Mouse (Mus musculus) mesoderm, embryonic 11.5 days (tissue): ENCODE measurements around the gene Ccdc81.

Source experiments
- DNase-seq: peaks from one replicate; pipeline ENCODE4 v3.0.0-alpha.2; 2012; ENCODE audit warnings: low read depth, low spot score

Ccdc81 gene

DNA sequence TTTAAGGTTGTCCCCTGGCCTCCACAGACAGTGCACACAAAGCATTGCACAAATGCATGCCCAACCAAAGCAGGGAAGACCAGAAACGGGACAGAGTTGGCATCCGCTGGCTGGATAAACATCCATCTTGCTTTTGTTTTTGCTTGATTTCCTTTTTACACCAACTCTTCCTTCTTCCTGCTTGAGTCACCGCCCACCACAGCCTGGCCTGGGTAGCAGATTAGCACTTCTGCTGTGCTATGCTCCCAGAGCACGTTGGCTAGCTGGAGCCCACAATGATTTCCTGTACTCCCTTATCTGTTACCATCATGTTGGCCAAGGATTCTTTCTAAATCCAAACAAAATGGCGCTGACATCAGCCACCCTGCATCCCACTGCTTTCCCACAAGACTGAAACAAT, 36.2 kb downstream of the Ccdc81 start:
- no peak for DNase-seq

DNA sequence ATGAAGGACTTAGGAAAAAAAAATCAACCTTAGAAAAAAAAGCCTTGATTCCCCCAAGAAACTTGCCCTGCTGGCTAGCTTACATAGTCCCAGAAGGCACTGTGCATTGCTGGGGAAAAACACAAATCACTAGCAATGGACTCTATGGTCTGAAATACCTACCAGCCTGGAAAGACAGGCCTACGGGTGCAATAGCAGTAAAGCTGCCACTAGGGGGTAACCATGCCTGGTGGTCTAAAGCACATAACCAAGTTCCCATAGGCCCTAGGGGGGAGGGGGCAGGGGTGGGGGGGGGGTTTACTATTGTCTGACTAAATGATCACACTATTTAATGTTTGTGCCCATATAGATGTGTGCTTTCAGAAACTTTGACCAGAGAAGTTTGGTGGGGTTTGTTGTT, 38.7 kb downstream of the Ccdc81 start:
- no peak for DNase-seq

DNA sequence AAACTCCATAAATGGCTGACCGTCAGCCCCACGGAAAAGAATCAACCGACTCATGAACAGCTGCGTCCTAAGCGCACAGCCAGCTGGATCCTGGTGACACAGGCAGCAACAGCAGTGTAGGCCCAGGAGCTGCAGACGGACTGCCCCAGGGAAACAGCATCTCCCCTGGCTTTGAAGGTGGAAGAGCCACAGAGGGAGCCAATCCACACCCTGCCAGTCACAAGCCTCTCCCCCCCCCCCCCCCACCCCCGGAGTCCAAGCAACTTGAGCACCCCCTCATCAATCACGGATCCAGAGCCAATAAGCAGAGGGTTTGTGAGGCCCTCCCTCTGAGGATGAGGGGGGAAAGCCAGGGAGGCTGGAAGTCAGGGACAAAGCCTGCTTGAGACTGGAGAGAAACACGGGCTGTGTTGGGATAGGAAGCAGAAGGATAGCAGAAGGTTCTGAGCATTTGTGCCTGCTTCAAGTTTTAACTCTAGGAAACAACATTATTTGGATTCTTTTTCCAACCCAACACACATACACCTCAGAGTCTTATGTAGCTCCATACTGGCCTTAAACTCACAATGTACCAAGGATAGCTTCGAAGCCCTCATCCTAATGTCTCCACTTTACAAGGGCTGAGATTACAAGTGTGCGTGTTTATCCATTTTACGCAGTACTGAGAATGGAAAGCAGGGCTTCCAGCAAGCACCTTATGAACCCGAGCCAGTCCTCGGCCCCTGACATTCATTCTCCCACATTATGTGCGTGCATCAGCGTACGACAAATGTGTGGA, 46.8 kb downstream of the Ccdc81 start:
- DNase-seq = peak; percentile 77

DNA sequence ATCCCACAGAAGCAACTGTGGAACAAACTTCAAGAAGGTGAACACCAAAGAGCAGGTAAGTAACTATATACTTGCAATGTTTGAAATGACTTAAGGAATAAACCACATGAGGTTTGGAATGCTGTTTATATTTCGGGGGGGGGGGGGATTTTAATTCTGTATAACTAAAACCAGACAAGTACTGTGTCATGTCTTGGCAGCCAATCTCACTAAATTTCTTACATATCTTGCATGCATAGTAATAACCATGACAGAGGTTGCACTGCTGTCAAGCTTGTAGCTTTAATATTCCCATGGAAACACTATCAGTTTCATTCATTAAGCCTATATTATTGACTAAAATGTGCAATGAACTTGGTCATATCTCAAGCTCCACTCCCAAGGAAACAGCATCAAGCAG, 48.2 kb downstream of the Ccdc81 start:
- DNase-seq = no peak

DNA sequence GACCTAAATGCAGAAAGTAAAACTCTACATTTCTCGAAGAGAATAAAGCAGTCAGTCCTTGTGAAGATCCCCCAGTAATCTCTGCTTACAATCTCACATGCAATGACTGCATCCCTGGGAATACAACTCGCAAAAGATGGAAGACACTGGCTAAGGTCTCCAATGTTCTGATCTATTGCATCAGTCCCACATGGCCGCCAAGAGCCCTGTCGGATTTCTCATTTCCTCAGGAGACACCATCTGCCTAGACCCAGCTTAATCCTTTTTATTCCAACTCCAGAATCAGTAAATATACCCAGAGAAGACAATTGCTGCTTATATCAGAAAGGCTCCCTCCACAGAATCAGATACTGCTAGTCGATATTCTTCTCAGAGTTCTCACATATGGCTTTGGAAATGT, 50.3 kb downstream of the Ccdc81 start:
- DNase-seq = no peak

DNA sequence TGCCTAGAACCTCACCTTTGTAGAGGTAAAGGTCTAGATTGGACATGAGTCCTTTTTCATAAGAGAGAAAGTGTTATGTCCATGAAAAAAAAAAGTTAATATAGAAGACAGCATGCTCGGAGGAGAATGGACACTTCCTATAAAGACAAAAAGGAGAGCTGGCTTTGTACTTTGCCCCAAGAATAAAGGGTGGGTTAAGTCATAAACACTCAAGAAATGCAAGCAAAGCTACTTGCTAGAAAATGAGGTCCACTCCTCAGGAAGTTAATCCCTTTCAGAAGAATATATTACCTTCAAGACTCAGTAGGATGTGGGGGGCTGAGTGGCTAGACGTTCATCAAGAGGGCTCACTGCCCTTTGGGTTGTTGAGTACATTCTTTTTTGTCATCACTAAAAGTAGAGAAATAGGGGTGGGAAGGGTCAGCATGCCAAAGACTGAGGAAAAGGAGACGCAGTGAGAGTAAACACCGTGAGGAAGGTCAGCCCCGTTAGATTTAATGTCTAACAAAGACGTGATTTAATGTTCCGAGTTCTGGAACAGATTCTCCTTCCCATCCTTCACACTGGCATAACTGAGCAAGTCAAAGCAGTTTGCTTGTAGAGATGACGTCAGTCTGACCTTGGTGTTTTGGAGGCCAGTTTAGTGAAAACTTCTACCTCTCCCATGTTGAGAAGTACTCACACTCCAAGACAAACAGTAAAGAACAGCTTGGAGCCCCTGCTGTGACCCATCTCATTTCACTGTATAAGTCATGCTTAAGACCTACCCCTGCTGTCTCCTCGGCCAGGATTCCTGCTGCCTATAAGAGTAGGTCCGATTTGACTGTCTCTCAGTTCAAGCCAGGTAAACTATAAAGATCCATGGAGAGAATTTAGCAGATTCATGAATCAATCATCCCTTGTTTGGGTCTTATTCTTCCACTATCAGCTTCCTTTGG, 51.0 kb downstream of the Ccdc81 start:
- DNase-seq = peak; percentile 39

DNA sequence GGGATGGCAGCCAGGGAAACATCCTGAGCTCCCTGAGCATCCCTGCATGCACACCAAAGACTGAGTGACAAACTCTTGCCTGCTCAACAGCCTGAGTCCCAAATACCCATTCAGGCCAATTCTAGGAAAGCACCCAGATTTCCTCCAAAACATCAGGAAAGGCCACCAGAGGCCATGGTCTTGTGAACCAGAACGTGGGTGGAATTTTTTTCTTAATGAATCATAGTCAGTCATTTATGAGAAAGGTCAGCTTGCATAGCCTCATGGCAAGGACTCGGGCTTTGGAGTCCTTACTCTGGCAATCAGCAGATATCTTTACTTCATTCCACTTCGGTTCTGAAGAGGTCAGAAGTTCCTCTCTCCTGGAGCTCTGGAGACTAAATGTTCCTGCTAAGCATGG, 52.9 kb downstream of the Ccdc81 start:
- no peak for DNase-seq

DNA sequence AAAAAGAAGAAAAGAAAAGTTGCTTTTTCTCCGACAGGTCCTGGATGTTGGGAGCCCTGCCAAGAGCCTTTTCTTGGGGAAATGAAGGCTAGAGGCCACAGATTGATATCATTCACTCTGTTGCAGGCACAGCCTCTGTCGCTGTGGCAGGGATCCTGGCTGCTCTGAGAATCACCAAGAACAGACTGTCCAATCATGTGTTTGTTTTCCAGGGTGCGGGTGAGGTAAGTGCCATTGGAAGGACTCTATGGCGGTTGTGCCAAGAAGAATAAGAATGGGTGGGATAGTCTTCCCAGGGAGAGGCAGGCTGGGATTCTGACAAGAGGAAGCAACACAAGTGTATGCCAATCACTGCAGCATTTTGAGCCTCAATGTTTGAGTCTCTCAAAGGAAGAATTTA, 57.8 kb downstream of the Ccdc81 start:
- no peak for DNase-seq

DNA sequence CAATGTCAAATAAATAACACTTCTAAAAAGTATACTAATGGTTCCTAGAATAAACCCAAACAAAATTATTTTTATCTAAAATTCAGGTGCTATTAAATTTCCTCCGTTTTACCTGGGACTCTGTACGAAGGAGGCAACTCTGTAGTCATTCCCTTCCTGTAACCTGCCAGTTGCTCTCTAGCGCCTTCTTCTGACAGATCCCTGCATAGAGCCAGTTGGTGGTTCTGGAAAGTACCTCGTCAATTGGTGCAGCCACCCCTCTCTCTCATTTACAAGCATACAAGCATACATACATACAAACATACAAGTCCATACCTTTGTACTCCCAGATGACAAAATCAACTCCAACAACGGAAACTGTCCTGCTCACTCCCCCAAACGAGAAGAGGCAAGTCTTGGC, 59.9 kb downstream of the Ccdc81 start:
- DNase-seq = no peak

DNA sequence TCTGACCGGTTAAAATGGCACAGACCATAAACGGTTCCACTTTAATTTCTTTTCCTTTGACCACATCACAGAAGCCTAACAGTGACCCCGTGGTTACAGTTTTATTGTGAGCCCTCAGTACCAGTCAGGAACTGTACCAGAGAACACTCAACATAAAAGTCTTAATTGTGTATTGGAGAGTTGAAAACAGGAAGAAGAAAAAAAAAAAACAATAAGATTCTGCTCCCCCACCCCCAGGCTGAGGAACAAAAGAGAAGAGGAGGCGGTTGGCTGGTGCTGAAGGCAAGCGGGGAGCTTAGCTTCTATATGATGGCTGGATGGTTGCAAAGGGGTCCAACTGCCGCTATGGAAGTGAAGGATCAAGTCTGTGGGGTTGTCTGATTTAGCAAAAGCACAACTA, 60.3 kb downstream of the Ccdc81 start:
- no peak for DNase-seq

DNA sequence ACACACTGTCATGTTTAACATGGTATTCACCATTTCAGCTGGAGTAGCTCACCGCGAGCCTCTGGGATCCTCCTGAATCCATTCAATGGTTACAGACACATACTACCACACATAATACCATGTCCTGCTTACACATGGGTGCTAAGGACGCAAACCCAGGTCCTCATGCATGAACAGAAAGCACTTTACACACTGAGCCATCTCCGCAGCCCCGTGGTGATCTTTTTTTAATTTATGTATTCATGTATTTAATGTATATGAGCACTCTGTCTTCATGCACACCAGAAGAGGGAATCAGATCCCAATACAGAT, 61.1 kb downstream of the Ccdc81 start:
- DNase-seq = no peak

DNA sequence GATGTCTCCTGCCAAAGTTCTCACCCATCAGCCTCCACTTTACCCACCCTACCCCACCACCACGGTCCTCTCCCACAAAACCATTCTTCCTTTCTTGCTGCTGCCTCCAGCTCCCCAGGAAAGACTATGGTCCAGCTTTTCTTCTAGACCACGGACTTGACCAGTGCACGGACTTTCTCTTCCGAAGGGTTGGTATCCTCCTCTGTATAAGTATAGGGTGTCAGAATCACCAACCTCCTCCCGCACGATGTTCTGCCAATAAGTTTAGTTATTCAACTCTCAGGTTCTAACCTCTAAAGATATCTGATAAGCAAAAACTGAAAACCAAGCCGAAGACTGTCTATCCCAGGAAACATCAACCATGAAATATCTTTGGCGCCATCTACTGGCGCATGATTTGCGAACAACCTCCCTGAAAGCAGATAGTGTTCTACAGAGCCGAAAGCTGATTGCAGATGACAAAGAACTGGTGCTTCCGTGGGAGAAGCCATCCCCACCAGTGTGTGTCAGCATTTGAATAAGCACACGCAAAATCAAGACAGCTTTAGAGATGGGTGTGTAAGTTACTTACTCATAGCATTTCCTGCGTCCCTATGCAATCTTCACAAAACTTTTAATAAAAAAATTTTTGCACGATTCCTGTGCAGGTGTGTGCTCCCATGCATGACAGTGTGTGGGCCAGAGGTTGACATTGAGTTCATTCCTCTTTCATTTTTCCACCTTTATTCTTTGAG, 61.6 kb downstream of the Ccdc81 start:
- DNase-seq = peak; percentile 92

DNA sequence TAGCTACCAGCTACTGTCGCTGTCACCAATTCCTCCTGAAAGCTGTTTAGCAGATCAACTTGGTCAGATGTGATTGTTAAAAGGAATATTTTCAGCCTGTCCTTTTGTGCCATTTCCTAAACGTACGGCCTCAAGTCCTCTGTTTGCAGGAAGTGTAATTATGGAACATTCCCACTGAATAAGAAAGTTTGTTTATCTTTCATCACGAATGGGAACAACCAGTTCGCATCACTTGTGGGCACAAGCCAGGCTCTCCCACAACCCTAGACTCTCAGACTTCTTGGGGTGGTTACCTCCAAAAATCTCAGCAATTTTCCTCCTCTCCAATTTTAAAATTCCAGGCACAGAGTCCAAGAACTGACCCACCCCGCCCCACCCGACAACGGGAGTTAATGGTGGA, 63.7 kb downstream of the Ccdc81 start:
- DNase-seq = no peak

DNA sequence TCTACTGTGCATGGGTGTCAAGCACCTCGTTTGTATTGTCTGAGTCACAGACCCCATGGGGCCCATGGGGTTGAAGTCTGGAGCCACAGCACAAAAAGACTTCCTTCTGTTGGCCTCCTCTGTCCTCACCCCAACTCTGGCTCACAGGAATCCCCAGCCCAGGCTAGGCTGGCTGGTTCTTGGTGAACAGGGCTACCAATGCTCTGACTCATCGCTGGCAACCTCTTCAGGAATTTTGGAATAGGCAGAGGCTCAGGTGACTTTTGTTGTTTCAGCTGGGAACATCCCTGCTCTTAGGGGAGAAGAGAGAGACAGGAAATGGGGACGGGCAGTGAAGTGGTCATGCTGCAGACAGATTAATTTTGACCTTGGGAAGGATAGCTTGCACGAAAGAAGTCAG, 65.6 kb downstream of the Ccdc81 start:
- DNase-seq = no peak

DNA sequence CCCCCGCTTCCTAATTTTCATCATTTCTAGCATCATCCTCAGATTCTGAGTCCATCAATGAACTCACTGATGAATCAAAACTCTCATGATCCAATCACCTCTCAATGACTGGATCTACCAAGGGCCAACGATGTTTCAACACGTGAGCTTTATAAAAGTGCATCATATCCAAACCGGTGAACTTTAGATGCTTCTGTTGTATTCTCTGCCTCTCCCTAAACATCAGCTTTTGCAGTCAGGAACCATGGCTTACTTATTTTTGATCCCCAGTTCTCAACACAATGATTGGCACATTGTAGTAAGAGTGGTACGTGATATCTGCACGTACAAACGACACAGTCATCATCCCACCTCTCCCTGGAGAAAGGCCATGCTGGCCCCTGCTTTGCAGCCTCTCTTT, 66.8 kb downstream of the Ccdc81 start:
- no peak for DNase-seq

DNA sequence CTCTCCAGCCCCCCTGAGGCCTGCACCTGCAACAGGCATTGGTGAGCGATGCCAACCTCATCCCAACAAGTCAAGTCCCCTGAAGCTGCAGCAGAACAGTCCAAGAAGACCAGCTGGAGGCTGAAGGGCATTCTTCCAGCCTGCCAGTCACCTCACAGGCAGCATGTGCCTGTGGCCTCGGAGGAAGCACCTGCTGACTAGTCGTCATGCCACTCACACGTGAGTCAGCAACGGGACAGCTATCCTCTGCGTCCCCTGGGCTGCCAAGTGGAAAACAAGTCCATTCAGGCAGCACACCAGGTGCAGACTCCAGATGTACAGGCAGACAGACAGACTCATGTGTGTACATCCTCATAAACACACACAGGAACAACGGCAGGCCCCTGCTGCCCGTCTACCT, 67.9 kb downstream of the Ccdc81 start:
- no peak for DNase-seq

DNA sequence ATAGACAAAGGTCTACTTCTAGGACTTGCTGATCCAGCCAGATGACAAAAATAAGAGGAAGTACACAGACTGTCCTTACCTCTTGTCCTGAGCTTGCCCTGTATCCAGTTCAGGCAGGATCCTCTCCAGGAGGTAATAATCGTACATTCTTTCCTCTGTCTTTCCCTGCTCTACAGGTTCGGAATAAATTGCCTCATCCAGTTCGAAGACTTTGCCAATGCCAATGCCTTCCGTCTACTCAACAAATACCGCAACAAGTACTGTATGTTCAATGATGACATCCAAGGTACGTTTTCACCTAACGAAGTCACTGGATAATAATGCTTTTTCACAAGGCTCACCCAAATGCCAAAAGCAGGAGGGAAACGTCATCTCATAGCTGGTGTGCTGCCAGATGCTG, 69.9 kb downstream of the Ccdc81 start:
- DNase-seq = no peak

DNA sequence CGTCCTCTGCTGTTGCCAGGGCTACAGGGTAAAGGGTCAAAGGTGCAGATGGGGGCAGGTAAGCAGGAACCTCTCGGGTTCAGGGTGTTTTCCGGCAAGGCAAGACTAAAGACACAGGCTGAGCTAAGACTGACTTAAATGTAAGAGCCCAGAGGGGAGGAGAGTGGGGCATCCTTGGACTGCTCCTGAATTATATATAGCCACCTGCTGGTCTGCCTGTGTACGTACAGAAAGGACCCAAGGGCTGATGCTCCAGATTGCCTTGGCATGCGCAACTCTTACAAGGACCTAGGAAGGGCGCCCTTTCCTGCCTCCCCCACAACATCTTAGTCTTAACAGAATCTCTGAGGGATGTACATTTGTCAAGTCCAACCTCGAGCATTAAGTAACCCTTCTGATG, 74.2 kb downstream of the Ccdc81 start:
- DNase-seq = peak; percentile 44

DNA sequence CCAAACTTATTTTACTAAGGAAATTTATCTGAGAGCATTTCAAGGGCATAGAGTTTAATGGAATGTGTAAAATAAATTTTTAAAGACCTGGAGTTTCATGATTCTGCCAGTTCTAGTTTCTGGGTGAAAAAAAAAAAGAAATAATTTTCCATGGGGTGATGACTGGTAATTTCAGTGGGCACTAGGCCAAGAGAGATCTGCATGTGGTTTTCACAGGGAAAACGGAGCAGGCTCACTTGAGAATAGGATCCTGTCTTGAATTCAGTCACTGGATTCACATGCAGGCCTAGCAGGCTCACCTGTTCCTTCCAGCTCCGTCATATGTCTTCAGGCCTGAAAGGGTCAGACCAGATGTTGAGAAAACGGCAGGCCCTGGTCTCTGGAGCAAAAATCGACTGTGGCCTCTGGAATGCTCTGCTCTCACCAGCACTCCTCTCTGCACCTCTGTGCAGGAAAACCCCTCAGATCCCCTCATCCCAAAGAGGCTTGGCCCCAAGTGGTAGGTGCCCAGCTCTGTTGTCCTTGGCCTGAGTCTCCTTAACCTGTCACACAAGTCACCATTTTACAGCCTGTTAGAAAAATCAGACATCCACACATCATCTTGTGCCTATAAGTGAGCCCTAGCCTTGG, 74.9 kb downstream of the Ccdc81 start:
- no peak for DNase-seq
